Mouse (Mus musculus) lung, adult 18-20 months (tissue): ENCODE data around the gene Vps13d.

Experiments used
- DNase-seq, 2 experiments: peaks; one replicate each; pipeline ENCODE4 v3.0.0; 2022; ENCODE audit warnings: mixed read lengths in 2 of 2

Gene Vps13d

GRCm38 (mm10) chr4:144931167-144931566 lies 263.6 kb downstream of the Vps13d start:
- peak; percentile 61 to 69 for DNase-seq

DNA sequence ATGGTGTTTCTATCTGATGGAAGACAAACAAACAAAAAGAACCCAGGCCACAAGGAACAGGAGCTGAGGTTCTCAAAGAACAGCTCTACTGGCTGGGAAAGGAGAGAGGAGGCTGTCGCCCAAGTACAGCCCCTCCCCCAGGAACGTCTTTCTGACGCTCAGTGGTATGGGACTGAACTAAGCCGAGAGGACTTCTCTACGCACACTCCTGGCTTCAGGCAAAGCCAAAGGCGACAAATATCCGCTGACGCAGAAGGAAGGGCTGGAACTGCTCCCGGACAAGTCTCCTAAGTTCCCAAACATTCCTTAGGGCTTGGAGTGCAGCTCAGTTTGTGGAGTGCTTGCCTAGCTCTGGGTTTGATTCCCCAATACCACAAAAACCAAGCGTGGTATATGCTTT lies 264.4 kb downstream of the Vps13d start:
- DNase-seq: peak; percentile 94 to 96

- peak; percentile 82 to 84 for DNase-seq
These were observed 265.0 kb downstream of the Vps13d start for GRCm38 (mm10) chr4:144929811-144930221.

DNA sequence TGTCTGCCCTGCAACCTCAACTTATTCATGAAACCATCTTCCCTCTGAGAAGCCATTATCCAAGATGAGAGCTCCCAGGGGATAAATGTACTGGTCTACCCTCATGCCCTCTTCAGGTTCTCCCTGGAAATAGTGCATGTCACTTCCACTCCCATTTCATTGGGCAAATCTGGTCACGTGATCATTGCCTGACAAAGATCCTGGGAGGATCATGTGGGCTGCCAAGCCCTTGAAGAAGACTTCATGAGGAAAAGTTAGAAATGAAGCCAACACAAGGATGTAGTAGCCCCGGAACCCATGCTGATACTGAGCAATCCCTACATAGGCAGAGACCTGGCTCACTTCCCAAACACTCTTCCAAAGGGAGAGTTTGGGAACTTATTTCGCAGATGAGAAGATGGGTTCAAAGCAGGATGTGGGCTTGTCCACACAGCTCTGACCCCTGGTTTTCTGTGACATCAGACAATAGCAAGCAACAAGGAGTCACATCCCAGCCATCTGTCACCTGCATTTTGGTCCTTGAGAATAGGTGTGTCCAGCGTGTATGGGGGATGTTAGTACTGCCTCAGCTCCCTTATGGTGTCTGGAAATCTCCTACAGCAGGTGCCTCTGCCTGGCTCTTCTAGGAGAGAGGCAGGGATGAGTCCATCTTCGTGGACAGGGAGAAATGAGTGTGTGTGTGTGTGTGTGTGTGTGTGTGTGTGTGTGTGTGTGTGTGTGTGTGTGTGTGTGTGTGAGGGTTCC lies 265.9 kb downstream of the Vps13d start:
- DNase-seq: no peak
